Mouse (Mus musculus): ENCODE measurements around the gene Tcp11l2. TPM values are rescaled to one million over a fixed set of nuclear protein-coding genes. Genes with fewer than 3 reads are reported as not detected.

Tcp11l2 gene
- polyA plus RNA-seq, 1 experiment from 2014 or later = 23.8 TPM

DNA sequence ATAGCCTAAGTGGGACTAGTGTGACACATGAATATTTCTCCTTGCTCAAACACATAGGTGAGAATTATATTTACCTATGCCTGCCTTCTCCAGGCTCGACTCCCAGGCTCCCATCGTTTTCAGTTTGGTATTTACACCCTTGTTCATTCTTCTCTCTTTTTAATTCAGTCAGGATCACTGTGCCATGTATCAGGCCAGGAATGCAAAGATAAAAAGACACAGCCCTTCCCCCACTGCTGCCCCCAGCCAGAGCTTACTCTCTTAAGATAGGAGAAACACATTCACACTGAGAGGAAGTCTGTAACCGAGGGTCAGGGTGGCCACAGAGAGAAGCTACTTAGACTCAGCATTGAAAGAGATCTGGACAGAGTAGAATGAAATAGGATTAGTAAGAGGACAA is 35.2 kb downstream of the Tcp11l2 start:
- no peak overlapping the region for H3K4me2 ChIP-seq
- no peak for ATAC-seq (ENCODE audit: low FRiP score, low read depth)
- H3K27me3 ChIP-seq = no peaks in the 10 kb centered on the region
- no peak overlapping the region for H3K9ac ChIP-seq
- no peak overlapping the region for H3K27ac ChIP-seq (replicated peaks)
- H3K9me3 ChIP-seq = no peaks in the 10 kb centered on the region
- H3K36me3 ChIP-seq = 0 out of 2 replicates have a peak, but pooled peaks cover 7% of the 10 kb centered on the region
- no peak overlapping the region for H3K4me3 ChIP-seq
- 63% methylated on average over 3 of the region's 3 CpGs for WGBS
- no peaks in the 10 kb centered on the region for H3K4me1 ChIP-seq (replicated peaks)

DNA sequence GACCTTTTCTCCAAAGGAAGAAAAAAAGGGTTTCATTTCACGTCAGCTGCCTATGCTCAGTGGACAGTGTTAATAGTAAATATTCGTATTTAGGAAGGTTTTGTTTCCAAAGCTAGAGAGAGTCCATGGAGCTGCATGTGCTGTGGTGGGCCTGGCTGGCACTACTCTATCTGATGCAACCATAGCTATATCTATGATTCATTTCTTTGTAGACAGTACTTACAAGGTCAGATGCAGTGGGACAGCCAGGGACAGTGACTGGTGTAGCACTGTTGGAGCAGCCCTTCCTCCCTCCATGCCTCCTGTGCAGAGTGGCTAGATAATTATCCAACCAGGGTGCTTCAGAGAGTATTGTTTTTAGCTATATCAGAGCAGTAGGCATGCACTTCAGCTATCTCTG is 35.9 kb downstream of the Tcp11l2 start:
- ATAC-seq (ENCODE audit: low FRiP score, low read depth) = no peak
- no peak overlapping the region for H3K4me2 ChIP-seq
- H3K36me3 ChIP-seq = 0 out of 2 replicates have a peak, but pooled peaks cover 7% of the 10 kb centered on the region
- 81% methylated on average over 2 of the region's 2 CpGs for WGBS
- H3K9me3 ChIP-seq = no peaks in the 10 kb centered on the region
- no peak overlapping the region for H3K9ac ChIP-seq
- H3K4me3 ChIP-seq = no peak overlapping the region
- no peak overlapping the region for H3K27ac ChIP-seq (replicated peaks)
- no peaks in the 10 kb centered on the region for H3K27me3 ChIP-seq
- H3K4me1 ChIP-seq (replicated peaks) = no peaks in the 10 kb centered on the region

DNA sequence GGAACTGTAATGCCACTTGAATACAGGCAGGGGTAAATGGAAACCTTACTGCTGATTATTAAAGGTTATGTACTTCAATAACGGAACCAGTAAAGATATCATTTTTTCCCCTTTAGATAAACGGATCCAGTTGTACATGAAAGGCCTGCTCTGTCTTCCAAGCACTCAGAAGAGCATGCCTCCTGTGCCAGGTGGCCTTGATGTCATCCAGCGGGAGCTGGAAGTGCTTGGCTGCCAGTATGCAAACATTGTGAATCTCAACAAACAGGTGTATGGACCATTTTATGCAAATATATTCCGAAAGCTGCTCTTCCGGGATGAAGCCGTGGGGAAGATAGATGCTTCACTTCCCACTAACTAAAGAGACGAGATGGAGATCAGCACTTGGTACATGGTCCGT is 36.9 kb downstream of the Tcp11l2 start:
- Histone ChIP-seq H3K4me2 (no peak overlapping the region), H3K27me3 (no peaks in the 10 kb centered on the region), H3K4me1 (replicated peaks) (no peaks in the 10 kb centered on the region), H3K4me3 (no peak overlapping the region), H3K9me3 (no peaks in the 10 kb centered on the region), H3K9ac (no peak overlapping the region), H3K36me3 (0 out of 2 replicates have a peak, but pooled peaks cover 7% of the 10 kb centered on the region), H3K27ac (replicated peaks) (no peak overlapping the region)
- WGBS = 77% methylated on average over 8 of the region's 8 CpGs
- no peak for ATAC-seq (ENCODE audit: low FRiP score, low read depth)

DNA sequence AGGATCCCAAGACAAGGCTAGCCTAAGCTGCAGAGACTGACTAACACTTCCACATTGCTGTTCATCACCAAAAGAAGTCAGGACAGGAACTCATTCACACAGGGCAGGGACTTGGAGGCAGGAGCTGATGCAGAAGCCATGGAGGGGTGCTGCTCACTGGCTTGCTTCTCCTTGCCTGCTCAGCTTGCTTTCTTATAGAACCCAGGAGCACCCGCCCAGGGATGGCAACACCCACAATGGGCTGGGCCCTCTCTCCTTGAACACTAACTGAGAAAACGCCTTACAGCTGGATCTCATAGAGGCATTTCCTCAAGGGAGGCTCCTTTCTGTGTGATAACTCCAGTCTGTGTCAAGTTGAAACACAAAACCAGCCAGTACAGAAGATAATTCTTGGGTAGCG is 38.6 kb downstream of the Tcp11l2 start:
- Histone ChIP-seq H3K36me3 (0 out of 2 replicates have a peak, but pooled peaks cover 5% of the 10 kb centered on the region), H3K4me3 (no peak overlapping the region), H3K9me3 (no peaks in the 10 kb centered on the region), H3K4me1 (replicated peaks) (no peaks in the 10 kb centered on the region), H3K4me2 (no peak overlapping the region), H3K9ac (no peak overlapping the region), H3K27ac (replicated peaks) (no peak overlapping the region), H3K27me3 (no peaks in the 10 kb centered on the region)
- no peak for ATAC-seq (ENCODE audit: low FRiP score, low read depth)
- WGBS = 82% methylated on average over 3 of the region's 3 CpGs

DNA sequence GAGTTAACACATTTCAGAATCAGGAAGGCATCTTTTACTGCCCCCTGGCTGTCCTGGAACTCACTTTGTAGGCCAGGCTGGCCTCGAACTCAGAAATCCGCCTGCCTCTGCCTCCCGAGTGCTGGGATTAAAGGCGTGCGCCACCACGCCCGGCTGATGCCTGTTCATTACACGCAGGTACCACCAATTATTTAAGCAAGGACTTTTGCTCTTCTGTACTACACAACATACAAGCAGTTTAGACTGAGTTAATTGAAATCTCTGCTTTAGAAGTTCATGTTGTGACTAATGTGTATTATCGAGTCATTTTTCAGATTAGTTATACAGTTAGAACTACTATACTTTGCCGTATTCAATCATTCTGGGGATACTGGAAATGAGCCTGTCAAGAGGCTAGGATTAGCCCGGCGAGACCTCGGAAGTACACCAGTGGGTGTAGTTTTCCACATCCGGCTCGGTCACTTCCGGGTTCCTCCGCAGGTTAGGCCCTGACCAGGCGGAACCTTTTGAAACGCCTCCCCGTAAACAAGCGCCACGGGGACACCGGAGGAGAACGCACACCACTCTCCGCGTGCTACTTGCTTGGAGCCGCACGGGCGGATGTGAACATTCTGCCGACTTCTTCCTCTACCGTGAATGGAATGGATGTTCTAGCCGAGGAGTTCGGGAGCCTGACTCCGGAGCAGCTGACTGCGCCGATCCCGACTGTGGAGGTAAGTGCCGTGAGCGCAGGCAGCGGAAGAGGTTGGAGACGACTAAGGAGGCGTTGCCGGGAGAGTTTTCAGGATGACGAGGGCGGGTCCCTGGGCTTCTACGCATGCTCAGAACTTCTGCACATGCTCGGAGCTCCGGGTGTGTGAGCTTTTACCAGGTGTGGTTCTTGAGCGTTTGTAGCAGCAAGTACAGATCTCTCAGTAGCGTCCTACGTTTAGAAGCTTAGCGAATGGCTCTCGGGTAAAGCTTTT is 45.7 kb downstream of the Tcp11l2 start, which contains the start of gene Polr3b:
Gene Polr3b, plus strand, starts transcription at position 467 of the 965 bp plus-strand sequence.
- peak within 1 kb of the TSS; percentile 77 for H3K4me2 ChIP-seq
- H3K4me1 ChIP-seq (replicated peaks) = peaks cover 19% of the 10 kb centered on the region
- no peaks in the 10 kb centered on the region for H3K27me3 ChIP-seq
- peak; percentile 98 for ATAC-seq (ENCODE audit: low FRiP score, low read depth)
- H3K4me3 ChIP-seq = peak within 1 kb of the TSS; percentile 67
- no peaks in the 10 kb centered on the region for H3K9me3 ChIP-seq
- peak within 1 kb of the TSS; percentile 93 for H3K27ac ChIP-seq (replicated peaks)
- 9% methylated on average over 53 of the region's 53 CpGs for WGBS
- no peaks in the 10 kb centered on the region for H3K36me3 ChIP-seq
- peak within 1 kb of the TSS; percentile 52 for H3K9ac ChIP-seq

DNA sequence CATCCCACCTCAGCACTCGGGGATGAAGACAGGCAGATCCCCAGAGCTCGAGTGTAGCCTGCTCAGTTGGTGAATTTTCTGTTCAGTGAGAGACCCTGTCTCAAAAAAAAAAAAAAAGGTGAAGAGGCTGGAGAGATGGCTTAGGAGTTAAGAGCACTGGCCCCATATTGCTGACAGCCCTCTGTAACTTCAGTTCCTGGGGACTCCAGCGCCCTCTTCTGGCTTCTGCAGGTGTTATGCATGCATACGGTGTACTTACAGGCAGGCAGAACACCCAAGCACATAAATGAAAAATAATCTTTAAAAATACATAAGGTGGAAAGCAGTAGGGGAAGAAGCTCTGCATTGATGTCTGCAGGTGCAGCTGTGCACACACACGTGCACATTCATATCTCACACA is 54.8 kb downstream of the Tcp11l2 start:
- no peak overlapping the region for H3K9ac ChIP-seq
- no peaks in the 10 kb centered on the region for H3K9me3 ChIP-seq
- H3K36me3 ChIP-seq = peaks cover 16% of the 10 kb centered on the region
- H3K27me3 ChIP-seq = no peaks in the 10 kb centered on the region
- H3K4me1 ChIP-seq (replicated peaks) = no peaks in the 10 kb centered on the region
- H3K27ac ChIP-seq (replicated peaks) = no peak overlapping the region
- WGBS = 67% methylated on average over 5 of the region's 5 CpGs
- no peak for ATAC-seq (ENCODE audit: low FRiP score, low read depth)
- no peak overlapping the region for H3K4me3 ChIP-seq
- no peak overlapping the region for H3K4me2 ChIP-seq

DNA sequence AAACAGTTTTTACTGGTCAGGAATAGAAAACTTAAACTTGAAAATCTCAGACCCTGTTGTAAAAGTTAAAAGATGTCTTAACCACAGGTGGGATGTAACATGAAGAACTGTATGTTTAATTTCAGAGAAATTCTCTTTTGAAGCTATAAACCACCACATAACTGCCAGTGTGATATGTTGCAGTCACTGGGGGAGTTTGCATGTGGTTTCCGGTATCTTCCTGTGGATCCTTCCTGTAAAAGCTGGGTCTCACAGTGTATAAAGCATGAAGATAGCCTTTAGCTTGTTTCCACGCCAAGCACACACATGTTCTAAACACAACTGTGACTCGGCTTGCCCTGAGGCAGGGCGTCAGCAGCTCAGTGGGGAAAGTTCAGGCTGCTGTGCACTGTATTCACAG is 55.6 kb downstream of the Tcp11l2 start:
- 88% methylated on average over 4 of the region's 4 CpGs for WGBS
- no peak overlapping the region for H3K9ac ChIP-seq
- no peak overlapping the region for H3K4me2 ChIP-seq
- H3K36me3 ChIP-seq = peaks cover 23% of the 10 kb centered on the region
- no peaks in the 10 kb centered on the region for H3K4me1 ChIP-seq (replicated peaks)
- no peaks in the 10 kb centered on the region for H3K27me3 ChIP-seq
- no peak overlapping the region for H3K4me3 ChIP-seq
- H3K9me3 ChIP-seq = no peaks in the 10 kb centered on the region
- H3K27ac ChIP-seq (replicated peaks) = no peak overlapping the region
- no peak for ATAC-seq (ENCODE audit: low FRiP score, low read depth)

DNA sequence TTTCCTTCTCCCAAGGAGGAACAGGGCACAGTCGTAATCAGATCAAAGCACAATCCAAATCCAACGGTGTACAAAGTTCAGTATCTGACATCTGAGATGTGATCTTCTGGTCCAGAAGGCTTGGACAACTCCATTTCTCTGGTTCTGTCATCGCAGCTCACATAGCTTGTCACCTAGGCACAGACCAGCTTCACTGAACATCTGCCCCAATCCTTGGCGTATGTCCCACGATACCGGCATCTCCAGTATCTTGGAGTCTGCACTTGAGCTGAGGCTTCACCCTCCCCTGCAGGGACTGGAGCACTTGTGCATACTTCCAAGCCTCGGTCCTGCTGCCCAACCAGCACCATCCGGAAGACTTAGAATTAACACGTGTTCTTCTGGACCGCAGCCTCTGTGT is 60.2 kb downstream of the Tcp11l2 start:
- Histone ChIP-seq H3K4me1 (replicated peaks) (no peaks in the 10 kb centered on the region), H3K4me2 (no peak overlapping the region), H3K9me3 (no peaks in the 10 kb centered on the region), H3K4me3 (no peak overlapping the region), H3K36me3 (peaks cover 42% of the 10 kb centered on the region), H3K9ac (no peak overlapping the region), H3K27ac (replicated peaks) (no peak overlapping the region), H3K27me3 (no peaks in the 10 kb centered on the region)
- no peak for ATAC-seq (ENCODE audit: low FRiP score, low read depth)
- WGBS = 95% methylated on average over 10 of the region's 10 CpGs

DNA sequence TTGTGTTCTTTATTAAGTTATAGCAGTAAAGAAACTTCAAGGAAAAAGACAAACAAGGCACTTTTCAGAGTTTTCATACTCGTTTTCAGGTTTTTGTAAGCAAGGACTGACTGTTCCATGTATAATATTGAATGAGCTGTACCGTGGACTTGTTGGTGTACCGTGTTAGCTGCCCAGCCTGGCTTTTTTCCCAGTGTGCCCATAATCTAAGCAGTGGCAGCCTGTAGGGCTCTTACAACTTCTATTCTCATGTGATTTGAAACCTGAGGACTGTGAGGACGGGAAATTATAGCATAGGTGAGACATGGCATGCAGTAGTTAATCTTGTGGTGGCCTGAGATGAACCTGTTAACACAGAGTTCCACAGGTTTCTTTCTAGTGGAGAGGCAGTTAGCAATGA is 62.0 kb downstream of the Tcp11l2 start:
- peaks cover 39% of the 10 kb centered on the region for H3K36me3 ChIP-seq

DNA sequence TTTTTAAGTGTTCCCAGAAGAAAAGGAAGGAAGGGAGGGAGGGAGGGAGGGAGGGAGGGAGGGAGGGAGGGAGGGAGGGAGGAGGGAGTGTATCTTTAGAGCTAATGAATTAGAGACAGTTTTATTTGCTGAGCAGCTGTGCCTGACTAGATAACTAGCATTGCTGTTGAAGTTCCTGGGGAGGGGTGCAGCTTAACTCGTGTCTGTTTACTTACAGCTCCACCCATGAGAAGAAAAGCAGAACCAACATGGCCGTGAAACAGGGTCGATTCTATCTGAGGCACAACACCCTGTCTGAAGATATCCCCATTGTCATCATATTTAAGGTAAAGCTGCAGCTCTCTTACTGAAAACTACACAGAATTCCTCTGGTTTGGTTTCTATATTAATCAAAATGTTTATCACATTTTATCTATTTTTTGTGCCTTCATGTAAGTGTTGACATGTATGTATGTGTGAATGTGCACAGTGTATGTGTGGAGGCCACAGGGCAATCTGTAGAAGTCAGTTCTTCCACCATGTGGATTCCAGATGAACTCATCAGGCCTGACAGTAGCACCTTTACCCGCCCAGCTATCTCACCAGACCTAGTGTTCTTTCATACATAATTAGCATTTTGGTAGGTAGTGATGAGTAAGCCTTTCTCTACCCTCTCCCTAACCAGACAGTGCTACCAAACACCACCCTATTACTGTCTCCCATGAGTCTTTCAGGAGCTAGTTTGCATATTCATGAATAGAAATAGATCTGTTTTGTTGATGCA is 63.3 kb downstream of the Tcp11l2 start:
- H3K4me1 ChIP-seq (replicated peaks) = no peaks in the 10 kb centered on the region
- peaks cover 41% of the 10 kb centered on the region for H3K36me3 ChIP-seq
- no peak overlapping the region for H3K4me2 ChIP-seq
- H3K27ac ChIP-seq (replicated peaks) = no peak overlapping the region
- no peaks in the 10 kb centered on the region for H3K27me3 ChIP-seq
- H3K9me3 ChIP-seq = no peaks in the 10 kb centered on the region
- WGBS = 79% methylated on average over 4 of the region's 4 CpGs
- no peak overlapping the region for H3K4me3 ChIP-seq
- H3K9ac ChIP-seq = no peak overlapping the region
- ATAC-seq (ENCODE audit: low FRiP score, low read depth) = no peak

More for the DNA sequence above, 62.0 kb downstream of the Tcp11l2 start:
- 87% methylated on average over 4 of the region's 4 CpGs for WGBS
- Histone ChIP-seq H3K27me3 (no peaks in the 10 kb centered on the region), H3K4me1 (replicated peaks) (no peaks in the 10 kb centered on the region), H3K27ac (replicated peaks) (no peak overlapping the region), H3K4me2 (no peak overlapping the region), H3K9me3 (no peaks in the 10 kb centered on the region), H3K4me3 (no peak overlapping the region), H3K9ac (no peak overlapping the region)
- no peak for ATAC-seq (ENCODE audit: low FRiP score, low read depth)

DNA sequence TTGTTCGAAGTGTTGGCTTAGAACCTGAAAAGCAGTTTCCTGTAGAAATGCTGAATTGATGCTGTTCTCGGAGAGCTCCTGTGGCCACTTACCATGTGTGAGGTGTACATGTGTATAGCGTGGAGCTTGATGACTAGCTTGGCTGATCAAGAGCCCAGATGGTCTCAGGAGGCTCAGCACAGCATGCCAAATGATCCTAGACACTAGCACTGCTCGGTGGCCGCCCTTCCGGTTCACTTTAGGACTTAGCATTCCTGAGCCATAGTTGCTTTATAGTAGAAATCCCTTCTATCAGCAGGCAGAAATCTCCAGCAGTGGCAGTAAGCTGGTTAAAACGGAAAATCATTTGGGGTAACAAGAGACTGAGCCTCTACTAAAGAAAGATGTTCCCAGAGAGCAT is 64.4 kb downstream of the Tcp11l2 start:
- Histone ChIP-seq H3K9me3 (no peaks in the 10 kb centered on the region), H3K4me3 (no peak overlapping the region), H3K4me1 (replicated peaks) (no peaks in the 10 kb centered on the region; the same call in 1 of the 2 replicates), H3K4me2 (no peak overlapping the region), H3K36me3 (peaks cover 42% of the 10 kb centered on the region), H3K9ac (no peak overlapping the region), H3K27ac (replicated peaks) (no peak overlapping the region), H3K27me3 (no peaks in the 10 kb centered on the region)
- WGBS = 88% methylated on average over 7 of the region's 7 CpGs
- no peak for ATAC-seq (ENCODE audit: low FRiP score, low read depth)

DNA sequence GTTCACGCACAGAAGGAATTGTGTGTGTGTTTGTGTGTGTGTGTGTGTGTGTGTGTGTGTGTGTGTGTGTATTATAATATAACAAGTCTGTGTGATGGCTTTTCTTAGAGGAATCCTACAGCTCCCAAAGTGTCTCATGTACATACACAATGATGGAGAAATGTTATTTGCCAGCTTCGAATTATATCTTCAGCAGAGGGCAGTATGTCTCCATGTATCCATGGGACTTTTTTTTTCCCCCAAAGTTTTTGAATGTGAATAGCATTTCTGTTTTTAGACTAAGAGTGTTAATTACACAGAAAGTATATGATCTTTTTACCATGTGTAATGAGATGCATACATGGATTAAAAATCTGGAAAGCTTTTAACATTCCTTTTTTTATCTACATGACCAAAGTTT is 65.2 kb downstream of the Tcp11l2 start:
- Histone ChIP-seq H3K4me1 (replicated peaks) (peaks cover 3% of the 10 kb centered on the region; the same call in 1 of the 2 replicates), H3K4me2 (no peak overlapping the region), H3K9ac (no peak overlapping the region), H3K4me3 (no peak overlapping the region), H3K27me3 (no peaks in the 10 kb centered on the region), H3K27ac (replicated peaks) (no peak overlapping the region), H3K9me3 (no peaks in the 10 kb centered on the region), H3K36me3 (peaks cover 37% of the 10 kb centered on the region)
- 75% methylated on average over 2 of the region's 2 CpGs for WGBS
- ATAC-seq (ENCODE audit: low FRiP score, low read depth) = no peak

Data from hindbrain, embryonic 15.5 days (tissue).